Mouse (Mus musculus) limb, embryonic 11.5 days (tissue): Measurements from ENCODE around the gene Sparc. TPM values are rescaled to one million over a fixed set of nuclear protein-coding genes. Genes with fewer than 3 reads are reported as not detected.

Experiments
- ATAC-seq: fragments of 200-750 bp; cut with Nextera tagmentation; 2 replicates; pipeline ENCODE4 v1.8.0; 2017; ENCODE audit warnings: low read depth; ENCODE audit not compliant: insufficient number of reproducible peaks, low FRiP score, low TSS enrichment
- DNase-seq: peaks from one replicate; pipeline ENCODE4 v3.0.0-alpha.2; 2015; ENCODE audit warnings: low spot score
- H3K27ac ChIP-seq: fragments of 300-500 bp; sonication (generic); replicated peaks from 2 replicates; pipeline ENCODE4 v1.5.1; 2014; ENCODE audit warnings: low read depth, mild to moderate bottlenecking, low read length
- H3K27me3 ChIP-seq: fragments of 300-500 bp; sonication (generic); 2 replicates; pipeline ENCODE4 v1.6.1; 2014; ENCODE audit warnings: mild to moderate bottlenecking, low read length, mixed read lengths; ENCODE audit not compliant: control insufficient read depth, insufficient read depth
- H3K36me3 ChIP-seq: fragments of 300-500 bp; sonication (generic); 2 replicates; pipeline ENCODE4 v1.6.1; 2014; ENCODE audit warnings: mild to moderate bottlenecking, low read length, moderate library complexity, mixed read lengths; ENCODE audit not compliant: control insufficient read depth, insufficient read depth
- H3K4me1 ChIP-seq: fragments of 300-500 bp; sonication (generic); 2 replicates; pipeline ENCODE4 v1.6.1; 2014; ENCODE audit warnings: low read length, mixed read lengths; ENCODE audit not compliant: control insufficient read depth, insufficient read depth
- H3K4me2 ChIP-seq: fragments of 300-500 bp; sonication (generic); 2 replicates; pipeline ENCODE4 v1.6.1; 2014; ENCODE audit warnings: low read depth, mild to moderate bottlenecking, moderate library complexity; ENCODE audit not compliant: severe bottlenecking
- H3K4me3 ChIP-seq: fragments of 300-500 bp; sonication (generic); 2 replicates; pipeline ENCODE4 v1.5.1; 2014; ENCODE audit warnings: low read depth, low read length
- H3K9ac ChIP-seq: fragments of 300-500 bp; sonication (generic); 2 replicates; pipeline ENCODE4 v1.6.1; 2014; ENCODE audit warnings: mild to moderate bottlenecking, low read length
- H3K9me3 ChIP-seq: fragments of 300-500 bp; sonication (generic); 2 replicates; pipeline ENCODE4 v1.6.1; 2016; ENCODE audit warnings: low read length; ENCODE audit not compliant: control insufficient read depth
- WGBS: fragments of 180-500 bp; shearing (Covaris S2); extraction: QIAGEN DNeasy Blood & Tissue Kit; methylation state at CpG from one replicate; pipeline ENCODE4 v1.1.7; 2014; 5-methylcytosine and 5-hydroxymethylcytosine counted together
- polyA plus RNA-seq: library from polyadenylated mRNA; unstranded; fragments of >200 nt; fragmentation: Nextera tagmentation; extraction: Ambion mirVana; gene quantifications from 2 replicates; pipeline ENCODE4 v1.2.1, GENCODE M21; 2014

Gene Sparc
- polyA plus RNA-seq, result 244 and 249 TPM in 2 replicates

DNA sequence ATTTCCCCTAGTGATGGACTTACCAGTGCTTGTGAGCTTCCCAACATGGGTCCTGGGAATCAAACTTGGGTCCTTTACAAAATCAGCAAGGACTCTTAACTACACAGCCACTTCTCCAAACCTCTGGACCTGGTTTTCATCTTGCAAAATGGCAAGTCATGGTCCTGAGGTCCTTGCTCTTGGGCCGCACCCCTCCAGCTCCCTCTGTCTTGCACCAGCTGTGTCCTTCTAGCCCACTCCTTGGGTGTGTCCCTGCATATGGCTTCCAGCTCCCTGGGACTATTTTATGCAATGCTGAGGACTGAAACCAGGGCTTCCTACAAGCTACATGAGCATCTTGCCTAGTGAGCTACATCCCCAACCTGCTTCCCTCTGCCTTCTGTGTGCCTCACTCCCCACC is at the start of gene Sparc:
Sparc (minus strand) TSS at position 206 of the 400 bp plus-strand sequence.
- peak within 1 kb of the TSS; percentile 27; the same call in 1 of the 2 replicates for H3K9ac ChIP-seq
- no peak for DNase-seq
- peaks cover 28% of the 10 kb centered on the region for H3K4me1 ChIP-seq
- H3K4me2 ChIP-seq, result no peak within 1 kb of the TSS
- no peaks in the 10 kb centered on the region for H3K27me3 ChIP-seq
- no peaks in the 10 kb centered on the region for H3K36me3 ChIP-seq
- no peak within 1 kb of the TSS for H3K4me3 ChIP-seq
- no peak for ATAC-seq
- no peaks in the 10 kb centered on the region for H3K9me3 ChIP-seq
- H3K27ac ChIP-seq, result peak within 1 kb of the TSS; percentile 59; the same call in 1 of the 2 replicates
- WGBS, result 100% methylated on average over 1 of the region's 1 CpGs

DNA sequence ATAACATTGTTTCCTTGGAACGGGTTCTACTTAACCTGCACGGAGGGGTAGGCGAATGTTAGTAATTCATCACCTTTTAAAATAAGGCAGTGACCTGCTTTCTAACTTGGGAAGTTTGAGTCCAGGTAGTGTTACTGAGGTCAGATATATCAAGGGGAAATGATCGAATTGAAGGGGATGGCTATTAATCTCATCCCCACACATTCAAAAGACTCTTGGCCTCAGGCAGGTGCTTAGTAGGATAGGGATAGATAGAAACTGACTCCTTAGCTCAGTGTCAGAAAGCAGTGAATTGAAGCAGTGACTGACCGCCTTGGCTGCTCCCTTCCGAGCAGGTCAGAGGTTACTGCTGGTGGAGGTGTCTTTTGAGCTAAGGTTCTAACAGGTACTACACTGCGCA is 48.5 kb upstream of the Sparc start:
- 95% methylated on average over 7 of the region's 7 CpGs for WGBS
- ATAC-seq, result no peak
- Histone ChIP-seq H3K4me3 (no peak overlapping the region; the same call in 1 of the 2 replicates), H3K36me3 (peaks cover 4% of the 10 kb centered on the region; the same call in 1 of the 2 replicates), H3K27me3 (no peaks in the 10 kb centered on the region), H3K4me1 (peaks cover 5% of the 10 kb centered on the region; the same call in 1 of the 2 replicates), H3K9ac (no peak overlapping the region), H3K9me3 (no peaks in the 10 kb centered on the region), H3K4me2 (peak overlapping the region; percentile 81; the same call in 1 of the 2 replicates), H3K27ac (no peak overlapping the region)
- DNase-seq, result no peak

DNA sequence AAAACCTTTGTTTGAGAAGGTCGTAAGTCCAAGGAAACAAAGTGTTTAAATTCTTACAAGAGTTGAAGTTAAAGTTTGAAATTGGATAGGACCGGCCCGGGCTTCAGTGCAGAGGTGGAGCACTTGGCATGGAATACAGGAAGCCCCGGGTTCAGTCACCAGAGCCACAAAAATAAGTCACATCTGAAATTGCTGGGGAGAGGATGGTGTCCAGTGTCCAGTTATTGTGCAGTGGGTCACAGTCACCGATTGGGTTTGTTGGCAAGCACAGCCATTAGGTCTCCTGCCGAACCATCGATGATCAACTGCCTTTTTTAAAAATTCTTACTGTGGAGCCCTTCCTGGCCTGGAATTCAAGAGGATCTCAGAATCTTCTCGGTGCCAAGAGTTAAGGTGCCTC is 47.8 kb upstream of the Sparc start:
- no peaks in the 10 kb centered on the region for H3K9me3 ChIP-seq
- H3K4me2 ChIP-seq, result peak overlapping the region; percentile 81
- ATAC-seq (no peak), DNase-seq (no peak)
- peaks cover 4% of the 10 kb centered on the region; the same call in 1 of the 2 replicates for H3K36me3 ChIP-seq
- H3K27me3 ChIP-seq, result no peaks in the 10 kb centered on the region
- H3K9ac ChIP-seq, result peak overlapping the region; percentile 98
- peaks cover 5% of the 10 kb centered on the region; the same call in 1 of the 2 replicates for H3K4me1 ChIP-seq
- WGBS, result 66% methylated on average over 8 of the region's 8 CpGs
- no peak overlapping the region for H3K27ac ChIP-seq
- H3K4me3 ChIP-seq, result peak overlapping the region; percentile 96

DNA sequence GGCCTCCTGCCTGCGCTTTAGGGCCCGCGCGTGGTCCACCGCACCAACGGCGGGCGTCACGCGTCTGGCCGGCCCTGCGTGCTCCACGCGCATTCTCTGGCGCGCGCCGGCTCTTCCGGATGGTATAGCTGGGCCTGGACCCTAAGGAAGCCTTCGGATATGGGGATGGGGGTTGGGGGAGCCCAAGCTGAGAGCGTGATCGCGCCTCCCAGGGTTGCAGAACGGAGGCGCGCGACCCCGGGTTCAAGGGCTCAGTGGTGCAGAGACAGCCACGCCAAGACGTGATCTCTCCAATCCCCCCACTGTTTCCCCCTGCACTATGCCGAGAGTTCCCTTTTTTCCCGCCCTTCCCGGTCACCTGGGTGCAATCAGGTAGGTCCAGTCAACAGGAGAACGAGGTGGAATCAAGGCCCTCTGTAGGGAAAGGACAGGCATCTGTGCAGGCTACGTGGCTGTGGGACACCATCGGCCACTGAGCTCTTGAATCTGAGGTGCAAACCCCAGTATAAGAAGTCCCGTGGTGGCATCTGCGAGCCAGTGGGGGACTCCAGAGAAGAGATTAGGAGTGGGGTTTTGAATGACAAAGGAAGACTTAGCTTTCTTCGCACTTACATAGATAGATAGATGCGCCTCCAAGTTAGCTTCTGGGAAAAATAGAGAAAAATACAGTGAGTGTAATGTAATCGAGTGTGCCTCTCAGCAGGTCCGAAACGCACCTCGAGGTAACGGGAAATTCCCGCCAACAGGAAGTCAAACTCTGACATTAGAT is 47.1 kb upstream of the Sparc start:
- Histone ChIP-seq H3K9ac (peak overlapping the region; percentile 98), H3K9me3 (no peaks in the 10 kb centered on the region), H3K4me2 (peak overlapping the region; percentile 81), H3K27ac (peak overlapping the region; percentile 76; the same call in 1 of the 2 replicates), H3K4me3 (peak overlapping the region; percentile 96), H3K4me1 (peaks cover 5% of the 10 kb centered on the region; the same call in 1 of the 2 replicates), H3K27me3 (no peaks in the 10 kb centered on the region), H3K36me3 (peaks cover 4% of the 10 kb centered on the region; the same call in 1 of the 2 replicates)
- WGBS, result 1% methylated on average over 46 of the region's 46 CpGs
- DNase-seq, result peak; percentile 59
- no peak; the same call in 1 of the 2 replicates for ATAC-seq

DNA sequence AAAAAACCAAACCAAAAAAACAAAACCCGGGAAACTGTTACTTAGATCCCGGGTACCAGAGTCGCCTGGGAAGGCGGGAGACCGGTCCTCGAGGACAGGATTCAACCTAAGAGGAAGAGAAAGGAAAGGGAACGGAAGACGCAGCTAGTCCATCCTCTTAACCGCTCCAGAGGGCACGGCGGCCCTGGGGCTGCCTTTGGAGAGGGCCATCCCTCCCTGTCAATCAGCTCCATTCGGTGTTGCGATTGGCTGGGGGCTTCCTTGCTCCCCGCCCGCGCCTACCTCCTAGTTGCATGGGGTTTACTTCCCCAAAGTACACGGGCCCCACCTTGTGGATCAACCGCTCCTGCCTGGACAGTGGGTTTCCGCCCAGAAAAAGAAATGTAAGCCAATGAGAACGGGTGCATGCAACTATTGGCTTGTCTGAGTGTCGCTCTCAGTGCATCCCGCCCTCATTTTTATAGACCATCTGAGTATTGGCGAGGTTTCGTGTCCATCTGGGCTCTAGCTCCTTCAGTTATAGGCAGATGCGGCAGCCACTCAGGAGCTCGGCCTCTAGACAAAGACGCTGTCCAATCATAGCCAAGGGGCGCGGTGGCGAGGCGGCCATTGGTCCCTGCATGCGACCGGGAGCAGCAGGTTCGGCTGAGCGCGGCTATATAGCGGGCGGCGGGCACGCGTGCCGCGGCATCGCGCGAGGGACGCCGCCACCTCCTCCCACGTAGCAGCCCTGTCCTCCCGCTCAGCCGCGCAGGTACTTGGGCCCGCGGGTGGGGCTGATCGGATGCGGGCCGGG is 46.3 kb upstream of the Sparc start, which contains the start of gene G3bp1:
G3bp1 (plus strand) TSS at position 638 of the 796 bp plus-strand sequence.
- peak within 1 kb of the TSS; percentile 98 for H3K9ac ChIP-seq
- H3K4me1 ChIP-seq, result peaks cover 5% of the 10 kb centered on the region; the same call in 1 of the 2 replicates
- DNase-seq, result peak; percentile 98
- H3K9me3 ChIP-seq, result no peaks in the 10 kb centered on the region
- peak within 1 kb of the TSS; percentile 96 for H3K4me3 ChIP-seq
- H3K27ac ChIP-seq, result peak within 1 kb of the TSS; percentile 76; the same call in 1 of the 2 replicates
- WGBS, result under 1% methylated on average over 55 of the region's 57 CpGs
- H3K27me3 ChIP-seq, result no peaks in the 10 kb centered on the region
- ATAC-seq, result peak; percentile 98
- H3K36me3 ChIP-seq, result peaks cover 4% of the 10 kb centered on the region; the same call in 1 of the 2 replicates
- peak within 1 kb of the TSS; percentile 81 for H3K4me2 ChIP-seq

DNA sequence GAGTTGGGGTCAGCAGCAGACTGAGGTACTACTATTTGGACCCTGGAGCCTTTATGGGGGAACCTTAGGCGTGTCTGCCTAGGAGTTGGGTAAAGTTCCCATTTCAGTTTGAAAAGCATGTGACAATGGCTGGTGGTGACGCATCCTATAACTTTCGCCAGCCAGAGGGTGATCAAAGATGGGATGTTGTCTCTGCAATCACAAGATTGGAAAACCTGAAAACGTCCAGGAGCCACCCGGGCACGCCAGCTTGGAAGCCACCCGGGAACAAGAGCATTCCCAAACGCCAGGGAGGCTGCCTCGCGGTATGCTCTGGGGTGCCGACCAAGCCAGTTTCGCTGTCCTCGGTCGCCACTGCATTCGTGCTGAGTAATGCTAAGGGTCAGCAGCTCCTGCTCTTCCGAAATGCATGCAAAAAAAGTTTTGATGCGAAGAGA is 45.6 kb upstream of the Sparc start:
- no peaks in the 10 kb centered on the region for H3K27me3 ChIP-seq
- ATAC-seq (no peak), DNase-seq (no peak)
- H3K4me1 ChIP-seq, result peaks cover 5% of the 10 kb centered on the region; the same call in 1 of the 2 replicates
- 6% methylated on average over 17 of the region's 17 CpGs for WGBS
- no peaks in the 10 kb centered on the region for H3K9me3 ChIP-seq
- peak overlapping the region; percentile 36 for H3K4me3 ChIP-seq
- peaks cover 1% of the 10 kb centered on the region; the same call in 1 of the 2 replicates for H3K36me3 ChIP-seq
- peak overlapping the region; percentile 51 for H3K4me2 ChIP-seq
- peak overlapping the region; percentile 63 for H3K9ac ChIP-seq
- H3K27ac ChIP-seq, result peak overlapping the region; percentile 5; the same call in 1 of the 2 replicates

DNA sequence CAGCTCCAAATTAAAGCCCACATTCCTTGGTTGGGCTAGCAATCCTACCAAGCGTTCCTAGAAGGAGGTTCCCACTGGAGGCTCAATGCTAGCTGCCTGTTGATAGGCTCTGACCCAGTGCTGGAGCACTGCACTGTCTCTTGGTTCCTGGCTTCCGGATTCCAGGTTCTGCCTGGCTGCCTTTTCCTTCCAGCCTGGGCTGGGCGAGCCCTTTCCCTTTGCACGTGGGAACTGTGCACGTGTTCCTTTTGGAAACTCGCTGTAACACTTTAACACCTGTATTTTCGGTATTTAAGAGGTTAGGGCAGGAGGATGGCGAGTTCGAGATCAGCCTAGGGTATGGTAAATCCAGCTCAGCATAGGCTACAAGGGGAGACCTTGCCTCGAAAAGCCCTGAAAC is 45.0 kb upstream of the Sparc start:
- no peak overlapping the region; the same call in 1 of the 2 replicates for H3K27ac ChIP-seq
- no peak overlapping the region for H3K4me3 ChIP-seq
- 78% methylated on average over 10 of the region's 10 CpGs for WGBS
- ATAC-seq (no peak), DNase-seq (no peak)
- H3K9me3 ChIP-seq, result no peaks in the 10 kb centered on the region
- no peaks in the 10 kb centered on the region for H3K36me3 ChIP-seq
- peak overlapping the region; percentile 63; the same call in 1 of the 2 replicates for H3K9ac ChIP-seq
- H3K4me1 ChIP-seq, result peaks cover 5% of the 10 kb centered on the region; the same call in 1 of the 2 replicates
- peak overlapping the region; percentile 51; the same call in 1 of the 2 replicates for H3K4me2 ChIP-seq
- H3K27me3 ChIP-seq, result no peaks in the 10 kb centered on the region

DNA sequence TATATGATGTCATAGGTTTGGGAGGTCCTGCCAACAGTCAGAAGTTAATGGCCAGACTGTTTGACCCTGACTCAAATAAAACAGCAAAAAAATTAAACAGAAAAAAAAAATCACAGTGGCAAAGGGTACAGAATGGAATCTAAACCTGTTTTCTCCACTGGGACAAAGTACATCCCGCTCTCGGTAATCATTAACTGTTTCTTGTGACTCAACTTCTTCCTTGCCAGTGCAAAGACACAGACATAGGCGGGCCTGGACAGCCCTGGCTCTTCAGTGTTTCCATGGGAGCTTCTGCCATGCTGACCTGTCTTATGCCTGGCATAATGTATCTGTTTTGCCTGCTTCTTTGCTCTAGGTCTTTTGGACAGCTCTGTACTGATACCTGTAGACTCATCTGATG is 42.2 kb upstream of the Sparc start:
- H3K4me3 ChIP-seq, result no peak overlapping the region
- H3K4me1 ChIP-seq, result peaks cover 3% of the 10 kb centered on the region; the same call in 1 of the 2 replicates
- H3K4me2 ChIP-seq, result no peak overlapping the region
- ATAC-seq (no peak), DNase-seq (no peak)
- no peaks in the 10 kb centered on the region for H3K36me3 ChIP-seq
- no peak overlapping the region for H3K27ac ChIP-seq
- 89% methylated on average over 3 of the region's 3 CpGs for WGBS
- H3K27me3 ChIP-seq, result no peaks in the 10 kb centered on the region
- no peaks in the 10 kb centered on the region for H3K9me3 ChIP-seq
- H3K9ac ChIP-seq, result no peak overlapping the region
